Mouse (Mus musculus): Measurements from ENCODE around the gene Coq4. TPM values are rescaled to one million over a fixed set of nuclear protein-coding genes. Genes with fewer than 3 reads are reported as not detected.

The Coq4 gene
- total RNA-seq, 2 experiments from 2014 or later = 28.6 to 30.7 TPM

- no peak for DNase-seq (ENCODE audit: extremely low spot score in 1 of 2, low spot score in 1 of 2)
These were observed 58.3 kb downstream of the Coq4 start for GRCm38 (mm10) chr2:29845636-29846035.

- no peak for DNase-seq (ENCODE audit: extremely low spot score in 1 of 2, low spot score in 1 of 2)
These were observed 59.0 kb downstream of the Coq4 start for GRCm38 (mm10) chr2:29846061-29846853.

- DNase-seq (ENCODE audit: extremely low spot score in 1 of 2, low spot score in 1 of 2) = no peak
These were observed 59.6 kb downstream of the Coq4 start for GRCm38 (mm10) chr2:29846911-29847310.

Small RNA genes lying within 50 kb of the gene (microRNA-seq; reads per million reads assigned to microRNA genes)
- gene Mir219a-2 (0 to 0.20 reads per million in 2 experiments), gene Mir219b (0 reads per million in 2 experiments)

Other genes with a start within 250 kb of the Coq4 start
- gene Rapgef1, start 167.8 kb upstream of the Coq4 start, total RNA-seq (2021) = 100 to 1,000 TPM in 1 of 2 experiments, 10 to 100 TPM in 1; 99.0 to 104 TPM
- 1 to 10 TPM in 1 of 2 experiments, under 1 TPM in 1; 0.91 to 1.2 TPM for gene Gm13420, start 35.8 kb upstream of the Coq4 start, total RNA-seq (2021)
- gene Gm13547, start 28.2 kb upstream of the Coq4 start, total RNA-seq (2021) = not detected
- gene Trub2, start 1.0 kb downstream of the Coq4 start, total RNA-seq (2021) = 10 to 100 TPM; 46.3 to 46.8 TPM
- gene Slc27a4, start 15.1 kb downstream of the Coq4 start, total RNA-seq (2021) = 10 to 100 TPM; 74.1 to 76.7 TPM
- 10 to 100 TPM; 48.0 to 56.8 TPM for gene Urm1, start 32.6 kb downstream of the Coq4 start, total RNA-seq (2021)
- 1 to 10 TPM; 6.7 to 9.6 TPM for gene Cercam, start 81.7 kb downstream of the Coq4 start, total RNA-seq (2021)
- gene Odf2, start 101.7 kb downstream of the Coq4 start, total RNA-seq (2021) = 100 to 1,000 TPM in 1 of 2 experiments, 10 to 100 TPM in 1; 78.2 to 115 TPM
- gene Gle1, start 147.9 kb downstream of the Coq4 start, total RNA-seq (2021) = 10 to 100 TPM; 37.9 to 39.3 TPM
- 100 to 1,000 TPM; 838 to 951 TPM for gene Sptan1, start 178.1 kb downstream of the Coq4 start, total RNA-seq (2021)